Mouse (Mus musculus) embryonic fibroblast, embryonic 13.5 days (primary cell): Measurements from ENCODE around the gene Il1rapl1. TPM values are rescaled to one million over a fixed set of nuclear protein-coding genes. Genes with fewer than 3 reads are reported as not detected.

Source experiments
- H3K27ac ChIP-seq: 2 replicates; pipeline ENCODE4 v1.5.1; 2012; ENCODE audit warnings: low read length, control low read depth, inconsistent platforms; ENCODE audit not compliant: insufficient read depth
- H3K4me1 ChIP-seq: 2 replicates; pipeline ENCODE4 v1.6.1; 2011; ENCODE audit warnings: low read length; ENCODE audit not compliant: control insufficient read depth, insufficient read depth
- H3K4me3 ChIP-seq: 2 replicates; pipeline ENCODE4 v1.5.1; 2011; ENCODE audit warnings: mild to moderate bottlenecking, control low read depth, low read length; ENCODE audit not compliant: insufficient read depth
- CTCF ChIP-seq: IDR thresholded peaks from 2 replicates; pipeline ENCODE4 v1.5.1; 2011; ENCODE audit warnings: mild to moderate bottlenecking, control low read depth, low read length, moderate library complexity, borderline replicate concordance; ENCODE audit not compliant: insufficient read depth
- POLR2A ChIP-seq: IDR thresholded peaks from 2 replicates; pipeline ENCODE4 v1.6.1; 2011; ENCODE audit warnings: low read depth, mild to moderate bottlenecking, control low read depth, low read length, moderate library complexity
- polyA plus RNA-seq: library from polyadenylated mRNA; stranded (reverse); fragments of >200 nt; gene quantifications from 2 replicates; pipeline ENCODE4 v1.2.4, GENCODE M21; 2011; ENCODE audit warnings: low read depth; ENCODE audit not compliant: missing spikeins, insufficient read length

Il1rapl1 gene
- polyA plus RNA-seq, 1 experiment = 0.09 TPM

- Histone ChIP-seq H3K4me3 (no peak overlapping the region), H3K4me1 (no peaks in the 10 kb centered on the region), H3K27ac (no peak overlapping the region)
- TF ChIP-seq POLR2A (no peak), CTCF (no peak)
Observed at GRCm38 (mm10) chrX:86949112-86949511, 1166.3 kb downstream of the Il1rapl1 start.

- no peaks in the 10 kb centered on the region for H3K4me1 ChIP-seq
- H3K27ac ChIP-seq = no peak overlapping the region
- TF ChIP-seq POLR2A = no peak
- no peak for TF ChIP-seq CTCF
- H3K4me3 ChIP-seq = no peak overlapping the region
Observed at GRCm38 (mm10) chrX:86854835-86855234, 1260.6 kb downstream of the Il1rapl1 start.

- Histone ChIP-seq H3K27ac (no peak overlapping the region), H3K4me3 (no peak overlapping the region), H3K4me1 (no peaks in the 10 kb centered on the region)
- TF ChIP-seq CTCF (no peak), POLR2A (no peak)
Observed at GRCm38 (mm10) chrX:86808218-86808617, 1307.2 kb downstream of the Il1rapl1 start.

GRCm38 (mm10) chrX:86802725-86803124, 1312.7 kb downstream of the Il1rapl1 start:
- Histone ChIP-seq H3K4me3 (no peak overlapping the region), H3K27ac (no peak overlapping the region), H3K4me1 (no peaks in the 10 kb centered on the region)
- TF ChIP-seq CTCF (no peak), POLR2A (no peak)

GRCm38 (mm10) chrX:86728803-86729202, 1386.6 kb downstream of the Il1rapl1 start:
- Histone ChIP-seq H3K27ac (no peak overlapping the region), H3K4me3 (no peak overlapping the region), H3K4me1 (no peaks in the 10 kb centered on the region)
- TF ChIP-seq CTCF (no peak), POLR2A (no peak)
